Mouse (Mus musculus) small intestine, adult 2 months (tissue): ENCODE results near the gene Sh3pxd2a. TPM values are rescaled to one million over a fixed set of nuclear protein-coding genes. Genes with fewer than 3 reads are reported as not detected.
A peak's percentile ranks its signal among the peaks of the same experiment; 100 is the strongest.

ENCODE experiments used
- H3K27ac ChIP-seq: fragments of 200-500 bp; 2 replicates; pipeline ENCODE4 v1.5.1; 2012; ENCODE audit warnings: low read depth, low read length, control low read depth, inconsistent platforms; ENCODE audit not compliant: insufficient read depth
- H3K27me3 ChIP-seq: fragments of 200-500 bp; 2 replicates; pipeline ENCODE4 v1.6.1; 2012; ENCODE audit warnings: mild to moderate bottlenecking, moderate library complexity, low read length, inconsistent platforms; ENCODE audit not compliant: control insufficient read depth, insufficient read depth
- H3K36me3 ChIP-seq: fragments of 200-500 bp; 2 replicates; pipeline ENCODE4 v1.6.1; 2012; ENCODE audit warnings: mild to moderate bottlenecking, low read length, control low read depth, inconsistent platforms; ENCODE audit not compliant: control insufficient read depth, insufficient read depth
- H3K4me1 ChIP-seq: fragments of 200-500 bp; 2 replicates; pipeline ENCODE4 v1.6.1; 2012; ENCODE audit warnings: low read length, inconsistent platforms, mixed read lengths; ENCODE audit not compliant: control insufficient read depth, insufficient read depth, insufficient read length
- H3K4me3 ChIP-seq: fragments of 200-500 bp; 2 replicates; pipeline ENCODE4 v1.5.1; 2012; ENCODE audit warnings: low read depth, mild to moderate bottlenecking, control low read depth, inconsistent platforms, low read length, moderate library complexity
- CTCF ChIP-seq: fragments of 200-500 bp; IDR thresholded peaks from 2 replicates; pipeline ENCODE4 v1.5.1; 2012; ENCODE audit warnings: low read depth, mild to moderate bottlenecking, control low read depth, inconsistent platforms, low read length, moderate library complexity, mixed read lengths; ENCODE audit not compliant: insufficient replicate concordance, insufficient read length; ENCODE audit errors: extremely low read depth
- POLR2A ChIP-seq: fragments of 200-500 bp; IDR thresholded peaks from 2 replicates; pipeline ENCODE4 v1.6.1; 2012; ENCODE audit warnings: low read depth, mild to moderate bottlenecking, control low read depth, inconsistent platforms, low read length, moderate library complexity
- WGBS: fragments of 180-500 bp; shearing (Covaris S2); methylation state at CpG from one replicate; pipeline ENCODE4 v1.1.7; 2018; 5-methylcytosine and 5-hydroxymethylcytosine counted together
- polyA plus RNA-seq: library from polyadenylated mRNA; depleted of rRNA; stranded (reverse); fragments of >200 nt; gene quantifications from 2 replicates; pipeline ENCODE4 v1.2.3, GENCODE M21; 2012

The Sh3pxd2a gene
- polyA plus RNA-seq, 1 experiment = 6.3 TPM

DNA sequence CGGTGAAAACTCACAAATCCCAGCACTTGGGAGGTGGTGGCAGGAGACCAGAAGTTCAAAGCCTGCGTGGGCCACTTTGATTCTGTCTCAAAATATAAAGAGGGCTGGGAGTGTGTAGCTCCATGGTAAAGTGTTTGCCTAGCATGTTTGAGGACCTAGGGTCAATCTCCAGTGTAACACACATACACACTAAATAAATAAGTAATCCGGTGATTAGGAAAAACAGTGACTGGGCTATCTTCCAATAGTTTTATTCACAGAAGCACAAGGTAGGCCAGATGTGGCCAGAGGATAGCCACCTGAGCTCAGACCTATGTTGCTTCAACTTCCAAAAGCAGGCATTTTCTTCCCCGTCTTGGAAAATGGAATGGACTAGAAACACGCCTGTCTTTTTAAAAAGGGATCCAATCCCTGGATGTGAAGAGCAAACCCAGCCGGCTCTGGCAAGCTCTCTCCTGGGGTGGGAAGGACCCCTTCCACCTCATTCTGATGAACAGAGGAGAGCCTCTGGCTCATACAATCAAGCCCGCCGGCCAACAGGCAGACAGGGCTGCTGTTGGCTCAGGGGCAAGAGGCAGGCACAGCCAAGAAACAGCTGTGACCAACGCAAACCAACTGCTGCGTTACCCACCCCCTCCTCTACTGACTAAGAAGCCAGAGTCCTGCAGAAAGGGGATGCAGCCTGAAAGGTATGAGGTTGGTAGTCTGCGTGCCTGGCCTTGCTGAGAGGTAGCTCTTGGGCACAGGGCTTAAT is 140.9 kb downstream of the Sh3pxd2a start:
- H3K27ac ChIP-seq = no peak overlapping the region
- H3K36me3 ChIP-seq = no peaks in the 10 kb centered on the region
- no peaks in the 10 kb centered on the region for H3K27me3 ChIP-seq
- TF ChIP-seq POLR2A (no peak), CTCF (no peak)
- no peak overlapping the region for H3K4me3 ChIP-seq
- WGBS = 77% methylated on average over 11 of the region's 11 CpGs
- peaks cover 2% of the 10 kb centered on the region for H3K4me1 ChIP-seq

DNA sequence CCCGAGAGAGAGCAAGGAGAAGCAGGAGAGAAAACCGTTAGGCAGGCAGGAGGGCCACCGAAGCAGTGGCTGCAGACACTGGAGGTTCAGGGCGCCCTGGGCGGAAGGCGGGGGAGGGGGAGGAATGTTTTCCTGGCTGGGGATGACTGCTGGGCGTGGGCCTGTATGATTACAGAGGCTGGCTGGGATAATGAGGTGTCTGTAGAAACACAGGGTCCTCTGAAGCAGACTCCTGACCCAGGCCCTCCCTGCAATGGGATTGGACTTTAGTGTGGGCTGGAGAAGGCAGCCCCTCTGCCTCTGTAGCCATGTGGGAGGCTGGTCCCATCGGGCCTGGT is 143.9 kb downstream of the Sh3pxd2a start:
- H3K4me1 ChIP-seq = peaks cover 5% of the 10 kb centered on the region; the same call in 1 of the 2 replicates
- no peak for TF ChIP-seq CTCF
- no peak for TF ChIP-seq POLR2A
- no peak overlapping the region for H3K27ac ChIP-seq
- peak overlapping the region; percentile 49 for H3K4me3 ChIP-seq
- H3K36me3 ChIP-seq = no peaks in the 10 kb centered on the region
- 54% methylated on average over 8 of the region's 8 CpGs for whole genome bisulfite sequencing
- no peaks in the 10 kb centered on the region for H3K27me3 ChIP-seq

DNA sequence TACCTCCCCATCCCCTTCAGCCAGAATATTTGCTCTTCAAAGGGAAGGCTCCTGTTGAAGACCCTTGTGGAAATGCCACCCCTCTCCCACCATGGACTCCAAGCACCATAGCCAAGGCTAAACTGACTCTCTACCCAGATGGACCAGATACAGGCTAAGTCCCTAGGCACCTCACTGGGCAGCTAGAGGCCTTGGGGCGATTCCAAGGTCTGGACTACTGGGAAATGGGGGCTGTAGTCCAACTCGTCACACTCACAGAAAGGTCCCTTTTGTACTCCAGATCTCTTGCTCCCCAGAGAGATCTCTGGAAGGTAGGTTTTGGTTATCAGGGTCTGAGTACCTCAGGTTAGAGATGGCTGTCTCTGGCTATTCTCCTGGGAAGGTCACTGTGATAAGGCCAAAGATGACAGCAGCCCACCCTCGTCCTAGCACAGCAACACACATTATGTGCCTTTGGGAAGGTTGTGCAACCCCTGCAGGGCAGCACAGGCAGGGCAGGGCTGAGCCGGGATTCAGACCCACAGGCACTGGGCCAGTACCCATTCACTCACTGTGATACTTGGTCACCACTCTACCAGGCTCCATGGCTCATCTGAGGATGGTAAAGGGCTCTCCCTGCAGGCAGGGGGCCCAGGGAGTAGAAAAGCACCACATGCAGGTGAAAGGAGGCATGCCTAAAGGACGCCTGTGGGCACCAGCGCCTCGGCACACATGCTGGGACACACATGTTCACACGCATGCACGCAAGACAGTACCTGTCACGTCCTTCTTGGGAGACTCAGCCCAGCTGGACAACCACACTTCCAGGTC is 144.5 kb downstream of the Sh3pxd2a start:
- 77% methylated on average over 10 of the region's 10 CpGs for WGBS
- Histone ChIP-seq H3K36me3 (no peaks in the 10 kb centered on the region), H3K4me3 (peak overlapping the region; percentile 49), H3K27me3 (no peaks in the 10 kb centered on the region), H3K4me1 (peaks cover 5% of the 10 kb centered on the region; the same call in 1 of the 2 replicates), H3K27ac (no peak overlapping the region)
- TF ChIP-seq CTCF (no peak), POLR2A (no peak)

GRCm38 (mm10) chr19:47319061-47319460 is 145.1 kb downstream of the Sh3pxd2a start:
- WGBS = 90% methylated on average over 8 of the region's 8 CpGs
- Histone ChIP-seq H3K4me3 (0 out of 2 replicates have a peak overlapping the region, but pooled peaks have one; percentile 16), H3K36me3 (no peaks in the 10 kb centered on the region), H3K27ac (no peak overlapping the region), H3K4me1 (peaks cover 7% of the 10 kb centered on the region; the same call in 1 of the 2 replicates), H3K27me3 (no peaks in the 10 kb centered on the region)
- no peak for TF ChIP-seq POLR2A

DNA sequence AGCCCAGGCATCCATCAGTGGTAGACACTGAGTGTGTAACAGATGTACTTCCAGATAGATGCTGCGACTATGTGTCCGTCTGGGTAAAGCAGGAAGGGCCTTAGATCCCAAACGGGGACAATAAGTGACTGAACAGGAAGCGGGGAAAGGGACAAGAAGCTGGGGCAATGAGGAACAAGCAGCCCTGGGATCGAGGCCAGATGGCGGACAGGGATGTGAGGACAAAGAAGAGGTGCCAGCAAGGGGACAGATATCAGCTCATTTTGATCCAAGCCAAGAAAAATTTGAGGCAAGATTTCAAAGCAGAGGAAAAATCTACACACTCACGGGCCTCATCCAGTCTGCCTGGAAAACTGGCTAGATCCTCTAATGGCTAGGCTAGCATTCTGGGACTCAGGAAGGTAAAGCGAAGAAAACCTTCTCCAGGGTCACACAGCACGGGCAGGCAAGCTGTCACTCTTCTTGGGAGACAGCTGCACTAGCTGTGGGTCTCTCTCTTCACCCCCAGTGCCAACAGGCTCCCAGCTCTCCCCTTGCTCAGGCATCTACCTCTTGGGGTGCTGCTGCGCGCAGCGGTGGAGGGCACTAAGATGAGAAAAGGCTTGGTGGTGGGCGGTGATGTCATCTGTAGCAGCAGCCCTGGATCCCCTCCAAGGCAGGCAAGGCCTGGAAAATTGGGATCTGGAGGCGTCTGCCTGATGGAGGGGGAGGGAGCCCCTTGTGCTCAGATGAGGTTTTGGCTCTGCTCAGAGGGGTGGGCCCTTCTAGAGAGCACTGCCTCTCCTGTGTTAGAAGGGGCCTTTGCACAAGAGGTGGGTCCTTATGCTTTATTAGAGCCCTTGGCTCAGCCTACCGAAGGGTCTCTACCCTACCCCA is 146.9 kb downstream of the Sh3pxd2a start:
- no peak overlapping the region for H3K4me3 ChIP-seq
- WGBS = 56% methylated on average over 15 of the region's 15 CpGs
- TF ChIP-seq CTCF (no peak), POLR2A (no peak)
- no peaks in the 10 kb centered on the region for H3K27me3 ChIP-seq
- H3K36me3 ChIP-seq = no peaks in the 10 kb centered on the region
- peaks cover 7% of the 10 kb centered on the region; the same call in 1 of the 2 replicates for H3K4me1 ChIP-seq
- H3K27ac ChIP-seq = no peak overlapping the region

DNA sequence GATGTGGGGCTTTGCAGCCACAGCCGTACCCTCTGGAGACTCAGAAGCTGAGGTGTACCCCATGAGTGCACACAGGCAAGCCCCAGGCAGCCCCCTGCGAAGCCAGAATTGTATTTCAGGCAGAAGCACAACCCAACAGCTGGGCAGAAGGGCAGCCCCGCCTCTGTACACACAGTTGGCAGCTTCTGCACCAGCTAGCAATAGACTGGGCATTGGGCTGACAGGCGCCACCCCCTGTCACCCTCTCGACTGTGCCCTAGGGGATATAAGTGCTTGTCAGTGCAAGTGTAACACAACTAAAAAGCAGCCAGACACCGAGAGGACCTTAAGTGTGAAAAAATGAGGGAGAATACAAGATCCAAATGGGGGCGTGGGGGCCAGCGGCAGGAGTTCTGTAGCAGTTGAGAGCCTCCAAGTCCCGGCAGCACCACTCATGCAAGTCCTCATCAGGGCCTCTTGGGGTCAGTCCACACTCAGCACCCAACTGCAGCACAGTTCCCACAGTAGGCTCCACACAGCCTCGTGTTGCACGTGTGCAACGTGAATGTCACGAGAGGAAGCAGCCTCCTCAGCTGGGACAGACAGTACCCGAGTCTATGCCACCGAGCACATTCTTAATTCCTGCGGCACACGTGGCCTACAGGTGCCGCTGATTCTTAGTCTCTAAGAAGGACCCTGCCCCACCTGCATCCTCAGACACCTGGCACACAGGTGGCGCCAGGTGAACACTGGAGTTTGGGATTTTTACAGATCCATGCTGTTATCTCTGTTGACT is 147.7 kb downstream of the Sh3pxd2a start:
- TF ChIP-seq POLR2A (no peak), CTCF (no peak)
- H3K4me3 ChIP-seq = no peak overlapping the region
- 65% methylated on average over 19 of the region's 19 CpGs for WGBS

More for the DNA sequence above, 147.7 kb downstream of the Sh3pxd2a start:
- no peaks in the 10 kb centered on the region for H3K36me3 ChIP-seq
- no peaks in the 10 kb centered on the region for H3K27me3 ChIP-seq
- no peak overlapping the region for H3K27ac ChIP-seq
- peaks cover 7% of the 10 kb centered on the region; the same call in 1 of the 2 replicates for H3K4me1 ChIP-seq
